Comparison of ENCODE assay signal across 8 mouse cellular contexts in genomic region chr4:117039925-117040687, GRCm38 (mm10). TPM values are rescaled to one million over a fixed set of nuclear protein-coding genes. Genes with fewer than 3 reads are reported as not detected.
DNase-seq lines count a peak whose midpoint lies in the region; ATAC-seq and TF ChIP-seq lines count a peak whose summit lies in the region.

No protein-coding gene starts in this region.

- no peaks in the 10 kb centered on the region for H3K9me3 ChIP-seq in intestine, postnatal 0 days (ENCODE audit: control insufficient read depth)
- no peaks in the 10 kb centered on the region for H3K9me3 ChIP-seq in midbrain, postnatal 0 days (ENCODE audit: low read length)

- no peaks in the 10 kb centered on the region for H3K27me3 ChIP-seq in intestine, postnatal 0 days (replicated peaks; ENCODE audit: control insufficient read depth, insufficient read depth, low read length)
- H3K27me3 ChIP-seq in midbrain, postnatal 0 days (ENCODE audit: insufficient read depth, low read length), result no peaks in the 10 kb centered on the region

- no peak overlapping the region for H3K4me2 ChIP-seq in intestine, postnatal 0 days (replicated peaks; ENCODE audit: low read depth)
- H3K4me2 ChIP-seq in midbrain, postnatal 0 days (ENCODE audit: low read depth, low read length, poor library complexity, severe bottlenecking), result no peak overlapping the region

- H3K9ac ChIP-seq in intestine, postnatal 0 days (ENCODE audit: low read depth, low read length), result no peak overlapping the region
- no peak overlapping the region for H3K9ac ChIP-seq in midbrain, postnatal 0 days (replicated peaks; ENCODE audit: low read length, poor library complexity, severe bottlenecking)

- H3K36me3 ChIP-seq in intestine, postnatal 0 days (ENCODE audit: control insufficient read depth, insufficient read depth), result no peaks in the 10 kb centered on the region
- H3K36me3 ChIP-seq in midbrain, postnatal 0 days (ENCODE audit: insufficient read depth, low read length), result peaks cover 2% of the 10 kb centered on the region; the same call in 1 of the 2 replicates

- H3K4me3 ChIP-seq in intestine, postnatal 0 days (ENCODE audit: low read depth, low read length), result no peak overlapping the region
- H3K4me3 ChIP-seq in midbrain, postnatal 0 days (ENCODE audit: low read depth, low read length), result no peak overlapping the region

- 0 out of 2 replicates have a peak overlapping the region, but pooled peaks have one; percentile 21 for H3K27ac ChIP-seq in intestine, postnatal 0 days (ENCODE audit: low read depth, low read length)
- H3K27ac ChIP-seq in midbrain, postnatal 0 days (ENCODE audit: low read depth, low read length), result no peak overlapping the region

- H3K4me1 ChIP-seq in intestine, postnatal 0 days (replicated peaks; ENCODE audit: control insufficient read depth, insufficient read depth, low read length), result no peaks in the 10 kb centered on the region
- no peaks in the 10 kb centered on the region for H3K4me1 ChIP-seq in midbrain, postnatal 0 days (ENCODE audit: insufficient read depth, low read length)

- no peak for ATAC-seq in intestine, postnatal 0 days
- ATAC-seq in midbrain, postnatal 0 days (ENCODE audit: low FRiP score), result no peak
- no peak for ATAC-seq in megakaryocyte, adult 5-6 weeks (ENCODE audit: poor library complexity, severe bottlenecking)
- ATAC-seq in inflammation-experienced regulatory T-cells, adult 6 months, result no peak

- 33% methylated on average over 9 of the region's 9 CpGs for WGBS in intestine, postnatal 0 days
- WGBS in midbrain, postnatal 0 days, result 24% methylated on average over 9 of the region's 9 CpGs

- TF ChIP-seq CTCF in intestine, postnatal 0 days (IDR thresholded peaks at IDR 0.05; ENCODE audit: low read depth), result no peak
- TF ChIP-seq CTCF in midbrain, postnatal 0 days (IDR thresholded peaks at IDR 0.05), result no peak

- intact Hi-C loops in left cerebral cortex, postnatal 14 days (cut with DNase I), result no loop called here

- DNase-seq in adrenal gland, postnatal 10 days, result peak; percentile 64
- DNase-seq in cerebellum, adult 9-11 months, result peak; percentile 42
- DNase-seq in gastrocnemius, postnatal 10 days, result peak; percentile 34
- peak; percentile 41 to 66 for DNase-seq in left cerebral cortex, postnatal 14 days (ENCODE audit: low spot score in 2 of 2)
- DNase-seq in midbrain, postnatal 0 days (ENCODE audit: low spot score), result peak; percentile 75

RNA-seq across cellular contexts. Expression of gene Eif2b3, which starts 20.9 kb away (rescaled TPM):
- total RNA-seq in adrenal gland, postnatal 10 days (2021), result 10 to 100 TPM; 29.3 to 32.3 TPM
- 10 to 100 TPM; 23.0 to 24.3 TPM for total RNA-seq in gastrocnemius, postnatal 10 days (2021)
- polyA plus RNA-seq in intestine, postnatal 0 days (2015; fragmentation: Nextera tagmentation; extraction: Ambion mirVana), result 16.1 TPM in 2 replicates
- total RNA-seq in left cerebral cortex, postnatal 14 days (2021), result 10 to 100 TPM; 18.9 to 20.5 TPM
- 20.7 and 21.7 TPM in 2 replicates for total RNA-seq in midbrain, postnatal 0 days (2014; rRNA removed)
- polyA plus RNA-seq in midbrain, postnatal 0 days (2015; fragmentation: Nextera tagmentation; extraction: Ambion mirVana), result 57.5 and 58.4 TPM in 2 replicates
- total RNA-seq in megakaryocyte, adult 5-6 weeks (2015), result 10.9 and 18.2 TPM in 2 replicates
- 11.3 and 20.2 TPM in 2 replicates for total RNA-seq in megakaryocyte, adult 5-6 weeks (2017)
- polyA plus RNA-seq in inflammation-experienced regulatory T-cells, adult 6 months (2017; shearing (Covaris generic)), result 10 to 100 TPM; 26.8 to 42.3 (median 40.3) TPM

RNA-seq across cellular contexts. Expression of gene Hectd3, which starts 45.0 kb away (rescaled TPM):
- 10 to 100 TPM; 24.8 to 27.0 TPM for total RNA-seq in adrenal gland, postnatal 10 days (2021)
- total RNA-seq in gastrocnemius, postnatal 10 days (2021), result 10 to 100 TPM; 16.6 to 17.3 TPM
- polyA plus RNA-seq in intestine, postnatal 0 days (2015; fragmentation: Nextera tagmentation; extraction: Ambion mirVana), result 25.1 and 25.7 TPM in 2 replicates
- total RNA-seq in left cerebral cortex, postnatal 14 days (2021), result 10 to 100 TPM; 42.2 to 46.6 TPM
- total RNA-seq in midbrain, postnatal 0 days (2014; rRNA removed), result 45.5 and 46.5 TPM in 2 replicates
- 20.2 and 22.6 TPM in 2 replicates for polyA plus RNA-seq in midbrain, postnatal 0 days (2015; fragmentation: Nextera tagmentation; extraction: Ambion mirVana)
- 9.5 and 10.1 TPM in 2 replicates for total RNA-seq in megakaryocyte, adult 5-6 weeks (2015)
- total RNA-seq in megakaryocyte, adult 5-6 weeks (2017), result 18.9 and 20.0 TPM in 2 replicates
- 1 to 10 TPM; 5.4 to 9.3 (median 7.2) TPM for polyA plus RNA-seq in inflammation-experienced regulatory T-cells, adult 6 months (2017; shearing (Covaris generic))

RNA-seq across cellular contexts. Expression of gene Urod, which starts 45.9 kb away (rescaled TPM):
- 100 to 1,000 TPM; 122 to 150 TPM for total RNA-seq in adrenal gland, postnatal 10 days (2021)
- 10 to 100 TPM; 55.3 to 59.7 TPM for total RNA-seq in gastrocnemius, postnatal 10 days (2021)
- 53.9 and 56.9 TPM in 2 replicates for polyA plus RNA-seq in intestine, postnatal 0 days (2015; fragmentation: Nextera tagmentation; extraction: Ambion mirVana)
- total RNA-seq in left cerebral cortex, postnatal 14 days (2021), result 10 to 100 TPM; 40.8 to 46.3 TPM
- total RNA-seq in midbrain, postnatal 0 days (2014; rRNA removed), result 25.5 and 50.0 TPM in 2 replicates
- 36.6 and 36.8 TPM in 2 replicates for polyA plus RNA-seq in midbrain, postnatal 0 days (2015; fragmentation: Nextera tagmentation; extraction: Ambion mirVana)
- 48.9 and 55.7 TPM in 2 replicates for total RNA-seq in megakaryocyte, adult 5-6 weeks (2015)
- total RNA-seq in megakaryocyte, adult 5-6 weeks (2017), result 32.0 and 46.4 TPM in 2 replicates
- 10 to 100 TPM; 66.2 to 80.0 (median 77.7) TPM for polyA plus RNA-seq in inflammation-experienced regulatory T-cells, adult 6 months (2017; shearing (Covaris generic))

RNA-seq across cellular contexts. Expression of gene Ptch2, which starts 55.8 kb away (rescaled TPM):
- 1 to 10 TPM; 5.1 to 7.8 TPM for total RNA-seq in adrenal gland, postnatal 10 days (2021)
- 1 to 10 TPM; 4.8 to 9.6 TPM for total RNA-seq in gastrocnemius, postnatal 10 days (2021)
- 1.3 and 1.4 TPM in 2 replicates for polyA plus RNA-seq in intestine, postnatal 0 days (2015; fragmentation: Nextera tagmentation; extraction: Ambion mirVana)
- 1 to 10 TPM; 1.3 to 2.4 TPM for total RNA-seq in left cerebral cortex, postnatal 14 days (2021)
- 6.8 and 12.2 TPM in 2 replicates for total RNA-seq in midbrain, postnatal 0 days (2014; rRNA removed)
- polyA plus RNA-seq in midbrain, postnatal 0 days (2015; fragmentation: Nextera tagmentation; extraction: Ambion mirVana), result 3.5 and 3.7 TPM in 2 replicates
- total RNA-seq in megakaryocyte, adult 5-6 weeks (2015), result 0.13 and 0.34 TPM in 2 replicates
- total RNA-seq in megakaryocyte, adult 5-6 weeks (2017), result 0.08 and 0.11 TPM in 2 replicates
- under 1 TPM in 2 of 3 experiments, not detected in 1; 0.15 to 0.24 TPM for polyA plus RNA-seq in inflammation-experienced regulatory T-cells, adult 6 months (2017; shearing (Covaris generic))
